Mouse (Mus musculus) erythroblast, embryonic 14.5 days (primary cell): ENCODE measurements at regions not wholly inside any gene's neighbourhood (a gene's known extent, or its start where the extent isn't known, plus 50 kb on each side); places are given as distances from the start of the nearest gene placed in this dataset.

Experiments used
- H3K27me3 ChIP-seq: 2 replicates; pipeline ENCODE4 v1.6.1; 2012; ENCODE audit warnings: inconsistent platforms; ENCODE audit not compliant: control insufficient read depth
- H3K36me3 ChIP-seq: 2 replicates; pipeline ENCODE4 v1.6.1; 2012; ENCODE audit warnings: mild to moderate bottlenecking, inconsistent platforms; ENCODE audit not compliant: control insufficient read depth
- H3K4me1 ChIP-seq: 2 replicates; pipeline ENCODE4 v1.6.1; 2012; ENCODE audit warnings: inconsistent platforms; ENCODE audit not compliant: control insufficient read depth
- H3K4me3 ChIP-seq: replicated peaks from 2 replicates; pipeline ENCODE3; 2012; ENCODE audit warnings: moderate library complexity, mild to moderate bottlenecking, inconsistent platforms
- H3K9me3 ChIP-seq: 2 replicates; pipeline ENCODE4 v1.6.1; 2012; ENCODE audit warnings: low read length, inconsistent platforms, mixed read lengths; ENCODE audit not compliant: control insufficient read depth
- GATA1 ChIP-seq: IDR thresholded peaks from 2 replicates; pipeline ENCODE4 v1.6.1; 2012; ENCODE audit warnings: low read length, inconsistent platforms, mixed read lengths
- TAL1 ChIP-seq: IDR thresholded peaks from 3 replicates; pipeline ENCODE4 v1.6.1; 2012; ENCODE audit warnings: low read length, inconsistent platforms, mixed read lengths

GRCm38 (mm10) chrX:11419162-11419631, 91.6 kb downstream of the H2al1j start:
- TF ChIP-seq GATA1: no peak
- TF ChIP-seq TAL1: no peak
- Histone ChIP-seq H3K4me1 (no peaks in the 10 kb centered on the region; the same call in 1 of the 2 replicates), H3K9me3 (no peaks in the 10 kb centered on the region), H3K27me3 (no peaks in the 10 kb centered on the region; the same call in 1 of the 2 replicates), H3K4me3 (no peak overlapping the region), H3K36me3 (no peaks in the 10 kb centered on the region)

- Histone ChIP-seq H3K9me3 (no peaks in the 10 kb centered on the region), H3K4me1 (no peaks in the 10 kb centered on the region), H3K4me3 (no peak overlapping the region), H3K27me3 (no peaks in the 10 kb centered on the region), H3K36me3 (no peaks in the 10 kb centered on the region)
- no peak for TF ChIP-seq GATA1
- TF ChIP-seq TAL1: no peak
Measured at GRCm38 (mm10) chrX:11432403-11433004, 104.9 kb downstream of the H2al1j start.

- no peaks in the 10 kb centered on the region for H3K27me3 ChIP-seq
- TF ChIP-seq TAL1 (no peak), GATA1 (no peak)
Measured at GRCm38 (mm10) chrX:11435338-11435737, 107.7 kb downstream of the H2al1j start.

GRCm38 (mm10) chrX:11437151-11437944, 109.7 kb downstream of the H2al1j start:
- TF ChIP-seq TAL1: no peak
- TF ChIP-seq GATA1: no peak
- H3K36me3 ChIP-seq: no peaks in the 10 kb centered on the region
- no peaks in the 10 kb centered on the region for H3K27me3 ChIP-seq
- no peaks in the 10 kb centered on the region for H3K4me1 ChIP-seq
- H3K4me3 ChIP-seq: no peak overlapping the region
- H3K9me3 ChIP-seq: no peaks in the 10 kb centered on the region

More at GRCm38 (mm10) chrX:11435338-11435737, 107.7 kb downstream of the H2al1j start:
- H3K4me3 ChIP-seq: no peak overlapping the region
- no peaks in the 10 kb centered on the region for H3K36me3 ChIP-seq
- H3K9me3 ChIP-seq: no peaks in the 10 kb centered on the region
- H3K4me1 ChIP-seq: no peaks in the 10 kb centered on the region

GRCm38 (mm10) chrX:11443543-11443942, 115.9 kb downstream of the H2al1j start:
- TF ChIP-seq TAL1: no peak
- no peak for TF ChIP-seq GATA1
- no peak overlapping the region for H3K4me3 ChIP-seq
- H3K4me1 ChIP-seq: no peaks in the 10 kb centered on the region
- no peaks in the 10 kb centered on the region for H3K9me3 ChIP-seq
- no peaks in the 10 kb centered on the region for H3K36me3 ChIP-seq
- no peaks in the 10 kb centered on the region for H3K27me3 ChIP-seq

- Histone ChIP-seq H3K4me1 (no peaks in the 10 kb centered on the region), H3K9me3 (no peaks in the 10 kb centered on the region), H3K4me3 (no peak overlapping the region), H3K27me3 (no peaks in the 10 kb centered on the region), H3K36me3 (no peaks in the 10 kb centered on the region)
- no peak for TF ChIP-seq TAL1
Measured at GRCm38 (mm10) chrX:11444261-11444725, 116.7 kb downstream of the H2al1j start.

GRCm38 (mm10) chrX:11448711-11449110, 121.1 kb downstream of the H2al1j start:
- no peaks in the 10 kb centered on the region for H3K9me3 ChIP-seq
- no peaks in the 10 kb centered on the region for H3K4me1 ChIP-seq
- no peaks in the 10 kb centered on the region for H3K36me3 ChIP-seq
- no peaks in the 10 kb centered on the region for H3K27me3 ChIP-seq
- H3K4me3 ChIP-seq: no peak overlapping the region
- TF ChIP-seq TAL1: no peak
- TF ChIP-seq GATA1: no peak

- Histone ChIP-seq H3K4me1 (no peaks in the 10 kb centered on the region), H3K36me3 (no peaks in the 10 kb centered on the region), H3K4me3 (no peak overlapping the region), H3K27me3 (no peaks in the 10 kb centered on the region), H3K9me3 (no peaks in the 10 kb centered on the region)
- no peak for TF ChIP-seq TAL1
- no peak for TF ChIP-seq GATA1
Measured at GRCm38 (mm10) chrX:11458521-11458920, 130.9 kb downstream of the H2al1j start.

GRCm38 (mm10) chrX:11463955-11464511, 136.4 kb downstream of the H2al1j start:
- Histone ChIP-seq H3K4me1 (no peaks in the 10 kb centered on the region), H3K27me3 (no peaks in the 10 kb centered on the region), H3K4me3 (no peak overlapping the region), H3K9me3 (no peaks in the 10 kb centered on the region), H3K36me3 (no peaks in the 10 kb centered on the region)
- TF ChIP-seq TAL1 (no peak), GATA1 (no peak)
